Mouse (Mus musculus) embryo, embryonic 11.5 days (tissue): ENCODE measurements around the gene Mamdc4.
"Not testable (repeated sequence)": the region's sequence is repeated elsewhere in the genome, so short reads cannot be mapped to it uniquely, and the experiment has no call there.

ENCODE experiments used
- DNase-seq: peaks from one replicate; pipeline ENCODE4 v3.0.0-alpha.2; 2012; ENCODE audit warnings: low read depth, low spot score

Mamdc4 gene

DNA sequence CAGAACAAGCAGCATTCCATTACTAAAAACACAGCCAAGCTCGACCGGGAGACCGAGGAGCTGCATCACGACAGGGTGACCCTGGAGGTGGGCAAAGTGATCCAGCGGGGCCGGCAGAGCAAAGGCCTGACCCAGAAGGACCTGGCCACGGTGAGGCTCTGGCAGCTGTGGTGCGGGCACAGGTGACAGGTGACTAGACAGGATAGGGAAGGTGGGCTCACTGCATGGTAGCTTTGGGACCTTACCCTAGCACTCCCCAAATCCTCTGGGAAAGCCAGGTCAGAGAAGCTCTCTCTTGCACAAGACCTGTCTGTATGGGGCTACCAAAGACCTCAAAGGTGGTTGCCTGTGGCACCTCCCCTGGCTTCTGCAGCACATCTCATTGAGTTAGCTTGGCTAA is 14.1 kb downstream of the Mamdc4 start:
- no peak for DNase-seq

DNA sequence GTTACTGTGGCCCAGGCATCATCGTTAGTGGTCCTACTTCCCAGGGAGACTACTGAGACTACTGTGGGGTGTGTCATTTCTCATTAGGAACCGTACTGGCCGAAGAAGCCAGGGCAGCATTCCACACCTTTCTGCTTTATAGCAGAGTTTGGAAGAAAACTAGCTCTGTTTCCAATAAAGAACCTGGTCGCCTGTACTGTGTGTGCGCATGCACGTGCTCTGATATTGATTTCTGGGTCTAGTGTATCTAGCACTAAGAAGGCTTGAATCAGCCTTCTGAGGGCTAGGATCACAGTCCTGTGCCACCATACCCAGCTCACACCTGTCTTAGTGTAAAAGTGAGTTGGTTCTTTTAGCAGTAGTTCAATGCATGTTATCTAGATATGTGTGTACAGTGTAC is 15.9 kb downstream of the Mamdc4 start:
- DNase-seq, result no peak

DNA sequence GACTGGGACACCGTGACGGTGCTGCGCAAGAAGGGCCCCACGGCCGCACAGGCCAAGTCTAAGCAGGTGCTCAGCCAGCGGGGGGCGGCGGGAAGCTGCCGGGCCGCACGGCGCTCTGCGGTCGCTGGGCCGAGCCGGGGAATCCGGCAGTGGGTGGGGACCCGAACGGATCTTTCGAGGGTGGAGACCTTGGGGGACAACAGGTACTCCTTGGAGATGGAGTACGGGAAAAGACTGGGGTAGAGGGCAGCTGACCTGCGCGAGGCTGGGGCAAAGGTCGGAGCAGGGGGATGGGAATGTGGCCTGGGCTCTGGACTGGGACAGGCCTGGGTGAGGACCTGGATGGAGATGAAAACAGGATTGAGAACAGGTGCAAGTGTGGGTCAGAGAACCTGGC is 16.7 kb downstream of the Mamdc4 start:
- DNase-seq, result no peak

DNA sequence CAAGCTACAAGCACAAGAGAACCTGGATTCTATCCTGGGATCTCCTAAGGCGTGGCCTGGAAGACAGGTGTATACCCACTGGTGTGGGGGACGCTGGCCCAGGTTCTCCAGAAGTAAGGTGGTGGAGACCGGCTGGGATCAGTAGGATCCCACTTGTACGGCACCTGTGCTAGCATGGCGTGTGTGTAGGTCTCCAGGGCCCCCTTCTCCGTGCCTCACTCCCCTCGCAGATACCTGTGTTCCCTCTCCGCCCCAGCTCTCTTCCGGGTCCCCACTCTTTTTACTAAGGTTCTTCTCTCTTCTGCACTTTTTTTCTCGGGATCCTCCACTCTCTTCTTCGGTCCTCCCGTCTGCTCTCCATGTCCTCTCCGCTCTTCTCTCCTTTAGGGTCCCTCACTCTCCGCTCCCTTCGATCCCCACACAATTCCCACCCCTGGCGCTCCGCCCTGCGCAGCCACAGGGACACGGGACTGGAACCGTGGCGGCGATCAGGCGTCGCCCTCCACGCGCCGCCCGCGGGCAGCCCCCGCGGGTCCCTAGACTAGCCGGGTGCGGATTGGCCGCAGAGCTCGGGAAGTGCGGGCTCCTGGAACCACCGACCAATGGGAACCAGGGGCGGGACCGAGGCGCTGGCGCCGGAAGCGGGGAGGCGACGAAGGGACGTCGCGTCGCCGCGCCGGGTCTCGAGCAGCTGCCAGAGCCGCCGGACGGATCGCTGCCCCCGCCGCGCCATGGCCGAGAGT is 17.3 kb downstream of the Mamdc4 start, which contains the start of gene Edf1:
Gene Edf1 (plus strand): TSS at position 627 of the 743 bp plus-strand sequence.
- peak; percentile 79 for DNase-seq

DNA sequence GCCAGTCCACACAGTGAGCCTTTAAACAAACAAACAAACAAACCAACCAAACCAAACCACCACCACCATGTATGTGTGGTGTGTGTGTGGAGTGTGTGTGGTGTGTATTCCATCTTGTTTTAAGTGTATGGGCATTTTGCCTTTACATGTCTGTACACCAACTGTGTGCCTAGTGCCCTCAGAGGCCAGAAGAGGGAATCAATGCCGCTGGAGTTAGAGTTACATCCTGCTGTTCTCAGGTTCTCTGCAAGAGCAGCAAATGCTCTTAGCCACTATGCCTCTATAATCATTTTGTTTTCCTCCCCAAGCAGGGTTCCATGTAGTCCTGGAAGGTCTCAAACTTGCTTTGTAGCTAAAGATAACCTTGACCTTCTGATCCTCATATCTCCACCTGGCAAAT is 18.3 kb downstream of the Mamdc4 start:
- DNase-seq, result no peak

DNA sequence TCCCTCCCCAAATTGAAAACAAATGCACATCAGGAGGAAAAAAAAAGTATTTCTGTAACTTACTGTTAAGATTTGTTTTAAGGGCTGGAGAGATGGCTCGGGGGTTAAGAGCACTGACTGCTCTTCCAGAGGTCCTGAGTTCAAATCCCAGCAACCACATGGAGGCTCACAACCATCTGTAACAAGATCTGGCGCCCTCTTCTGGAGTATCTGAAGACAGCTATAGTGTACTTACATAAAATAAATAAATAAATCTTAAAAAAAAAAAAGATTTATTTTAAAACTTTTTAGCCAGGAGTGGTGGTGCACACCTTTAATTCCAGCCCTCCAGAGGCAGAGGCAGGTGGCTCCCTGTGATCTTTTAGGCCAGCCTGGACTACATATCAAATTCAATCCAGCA is 19.2 kb downstream of the Mamdc4 start:
- DNase-seq, result not testable (repeated sequence)

DNA sequence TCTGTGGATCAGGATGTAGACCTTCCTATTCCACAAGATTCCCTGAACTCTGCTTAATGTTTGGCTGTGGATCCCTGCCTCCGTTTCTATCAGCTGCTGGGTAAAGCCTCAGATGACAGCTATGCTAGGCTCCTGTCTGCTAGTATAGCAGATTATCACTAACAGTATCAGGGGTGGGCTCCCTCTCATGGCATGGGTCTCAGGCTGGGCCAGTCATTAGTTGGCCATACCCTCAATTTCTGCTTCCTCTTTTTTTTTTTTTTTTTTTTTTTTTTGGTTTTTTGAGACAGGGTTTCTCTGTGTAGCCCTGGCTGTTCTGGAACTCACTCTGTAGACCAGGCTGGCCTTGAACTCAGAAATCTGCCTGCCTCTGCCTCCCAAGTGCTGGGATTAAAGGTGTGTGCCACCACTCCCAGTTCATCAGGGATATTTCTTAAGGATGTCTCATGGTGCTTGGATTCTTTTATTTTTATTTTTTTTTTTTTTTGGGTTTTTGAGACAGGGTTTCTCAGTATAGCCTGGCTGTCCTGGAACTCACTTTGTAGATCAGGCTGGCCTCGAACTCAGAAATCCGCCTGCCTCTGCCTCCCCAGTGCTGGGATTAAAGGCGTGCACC is 21.4 kb downstream of the Mamdc4 start:
- not testable (repeated sequence) for DNase-seq

DNA sequence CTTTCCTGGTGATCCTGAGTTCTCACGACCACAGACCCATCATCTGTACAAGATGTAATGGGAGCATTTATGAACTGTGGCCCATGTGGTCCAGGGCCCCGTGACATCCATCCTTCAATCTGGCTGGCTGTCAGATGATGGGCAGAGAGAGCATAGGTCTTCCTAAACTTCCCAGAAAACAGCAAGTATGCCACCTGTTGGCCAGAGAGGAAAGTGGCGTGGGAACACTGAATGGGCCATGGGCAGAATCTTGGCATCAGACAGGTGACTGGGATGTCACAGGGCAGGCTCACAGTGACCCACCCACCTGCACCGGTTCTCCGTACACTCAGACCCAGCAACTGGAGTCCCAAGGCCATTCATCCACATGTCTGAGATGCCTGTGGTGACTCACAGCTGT is 23.5 kb downstream of the Mamdc4 start:
- DNase-seq, result no peak

DNA sequence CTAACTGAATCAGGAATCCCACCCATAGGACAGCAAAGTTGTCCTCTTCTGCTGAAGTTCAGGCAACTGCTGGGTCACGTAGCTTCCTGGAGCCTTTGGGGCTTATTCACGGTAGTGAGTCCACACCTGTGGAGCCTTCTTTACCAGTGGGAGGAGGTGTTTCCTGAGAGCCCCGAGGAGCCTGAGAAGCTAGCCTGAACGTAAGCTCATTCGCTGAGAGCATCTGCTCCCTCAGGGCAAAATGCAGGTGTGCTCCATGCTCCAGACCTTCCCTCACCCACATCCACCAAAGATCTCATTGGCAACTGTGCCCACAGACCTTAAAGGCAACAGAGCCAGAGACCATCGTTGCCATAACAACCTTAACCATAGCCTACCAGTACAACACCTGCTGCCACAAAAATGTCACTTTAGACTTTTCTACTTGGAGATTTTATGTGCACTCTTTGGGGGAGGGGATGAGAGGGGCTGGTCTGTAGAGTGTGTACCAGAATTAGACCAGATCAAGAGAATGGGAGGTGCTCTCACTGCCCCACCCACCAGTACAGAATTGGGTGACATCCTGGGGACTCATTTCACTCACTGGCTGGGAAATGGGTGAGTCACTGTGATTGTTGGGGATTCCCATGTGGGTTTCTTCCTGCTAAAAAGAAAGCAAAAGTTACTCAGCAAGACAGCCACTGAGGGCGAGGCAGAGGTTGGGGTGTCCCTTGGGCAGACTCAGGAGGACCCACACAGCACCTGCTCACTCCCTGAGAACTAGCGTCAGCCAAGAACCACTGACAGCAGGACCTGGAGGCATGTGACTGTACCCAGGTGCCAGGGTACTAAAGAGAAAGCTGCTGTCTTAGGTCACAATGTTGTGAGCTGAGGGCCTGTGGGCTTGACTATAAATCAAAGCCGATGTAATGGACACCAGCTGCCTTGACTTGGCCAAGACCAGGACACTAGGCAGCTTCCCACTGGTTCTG is 25.3 kb downstream of the Mamdc4 start:
- DNase-seq, result no peak

DNA sequence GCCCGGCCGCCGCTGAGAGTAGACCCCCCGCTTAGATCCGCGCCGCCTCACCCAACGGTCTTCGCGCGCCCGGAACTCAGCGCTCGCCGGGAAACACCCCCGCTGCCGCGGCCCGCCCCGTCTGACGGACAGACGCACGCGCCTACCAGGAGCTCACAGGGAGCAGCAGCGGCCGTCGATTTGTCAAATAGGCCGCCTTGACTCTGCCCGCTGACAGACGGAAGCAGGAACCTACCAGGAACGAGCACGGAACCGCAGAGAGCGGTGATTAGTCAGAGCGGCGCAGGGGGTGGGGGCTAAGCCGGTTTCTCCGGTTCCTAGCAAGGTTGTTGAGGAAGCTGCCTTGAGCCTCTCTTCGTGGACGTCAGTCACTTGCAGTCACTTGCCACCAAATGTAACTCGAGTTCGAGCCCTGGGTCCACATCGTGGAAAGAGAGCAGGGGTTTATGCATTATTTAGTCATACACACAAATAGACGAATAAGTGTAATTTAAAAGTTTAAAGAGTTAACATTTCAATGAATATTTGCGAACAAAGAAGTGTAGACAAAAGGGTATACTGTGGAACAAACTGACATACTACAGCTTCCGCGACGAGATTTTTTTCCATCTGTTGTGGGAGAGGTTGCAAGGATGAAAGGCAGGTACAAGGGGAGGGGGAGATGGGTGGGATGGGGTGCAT is 27.7 kb downstream of the Mamdc4 start, which contains the start of gene Traf2:
Gene Traf2 (minus strand): TSS at position 130 of the 681 bp plus-strand sequence.
- DNase-seq, result peak; percentile 96

DNA sequence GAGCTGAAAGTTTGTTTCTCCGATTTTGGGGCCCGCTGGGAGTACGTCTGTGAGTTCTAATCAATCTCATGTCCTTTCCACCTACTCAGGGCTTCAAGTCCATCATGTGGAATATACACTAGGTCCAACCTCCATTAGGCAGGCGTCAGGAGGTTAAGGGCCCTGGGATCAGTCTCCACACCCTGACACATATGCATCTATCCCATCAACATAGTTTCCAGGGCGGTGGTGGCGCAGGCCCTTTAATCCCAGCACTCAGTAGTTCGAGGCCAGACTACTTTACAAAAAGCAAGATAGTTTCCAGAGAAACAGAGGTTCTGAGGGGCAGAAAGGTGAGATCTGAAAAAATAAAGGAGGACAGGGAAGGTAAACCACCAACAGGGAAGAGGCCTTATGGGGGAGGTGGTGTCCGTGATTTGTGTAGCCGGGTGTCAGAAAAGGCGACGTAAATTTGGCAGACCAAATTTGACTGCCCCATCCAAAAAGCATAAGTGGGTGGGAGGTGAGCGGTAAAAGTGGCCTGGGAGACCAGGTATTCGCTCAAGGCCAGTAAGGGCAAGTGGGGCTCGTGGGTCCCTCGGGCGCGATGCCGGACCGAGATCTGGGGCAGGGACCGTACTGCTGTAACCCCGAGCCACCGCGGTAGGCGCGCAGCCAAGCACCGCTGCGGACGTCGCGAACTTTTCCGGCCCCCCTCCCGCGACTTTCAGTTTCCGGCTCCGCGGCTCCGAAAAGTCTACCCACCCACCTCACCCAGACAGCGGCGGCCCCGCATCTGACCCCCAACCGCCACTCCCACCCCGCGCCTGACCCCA is 28.4 kb downstream of the Mamdc4 start:
- DNase-seq, result no peak

DNA sequence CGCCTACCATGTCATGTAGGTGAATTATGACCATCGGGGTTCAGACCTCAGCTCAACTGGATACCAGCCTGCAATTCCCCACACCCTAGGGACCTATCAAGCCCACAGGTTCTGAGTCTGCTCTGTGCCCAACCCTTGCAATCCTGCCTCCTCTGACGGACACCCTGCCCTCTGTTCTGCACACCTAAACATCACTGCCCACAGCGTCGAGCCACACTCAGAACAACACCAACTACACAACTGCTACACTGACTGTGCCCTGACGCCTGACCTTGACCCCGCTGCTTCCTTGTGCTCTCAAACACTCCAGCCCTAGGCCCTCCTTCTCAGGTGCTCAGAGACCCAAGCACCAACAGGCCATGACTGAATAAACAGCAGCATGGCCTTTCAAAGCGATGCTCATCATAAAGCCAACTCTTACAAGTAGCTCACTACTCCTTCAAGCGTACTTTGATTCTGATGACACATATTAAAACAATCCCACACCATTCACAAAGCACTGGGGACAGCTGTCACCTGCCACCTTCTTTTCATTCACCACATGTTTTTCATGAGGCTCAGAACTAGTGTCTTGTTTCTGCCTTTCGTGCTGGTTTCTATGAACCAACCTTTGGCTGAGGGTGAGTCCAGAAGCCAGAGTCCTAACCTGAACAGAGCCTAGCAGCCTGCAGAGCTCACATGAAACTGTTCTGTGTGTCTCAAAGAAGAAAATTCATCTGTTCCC is 32.8 kb downstream of the Mamdc4 start:
- no peak for DNase-seq

DNA sequence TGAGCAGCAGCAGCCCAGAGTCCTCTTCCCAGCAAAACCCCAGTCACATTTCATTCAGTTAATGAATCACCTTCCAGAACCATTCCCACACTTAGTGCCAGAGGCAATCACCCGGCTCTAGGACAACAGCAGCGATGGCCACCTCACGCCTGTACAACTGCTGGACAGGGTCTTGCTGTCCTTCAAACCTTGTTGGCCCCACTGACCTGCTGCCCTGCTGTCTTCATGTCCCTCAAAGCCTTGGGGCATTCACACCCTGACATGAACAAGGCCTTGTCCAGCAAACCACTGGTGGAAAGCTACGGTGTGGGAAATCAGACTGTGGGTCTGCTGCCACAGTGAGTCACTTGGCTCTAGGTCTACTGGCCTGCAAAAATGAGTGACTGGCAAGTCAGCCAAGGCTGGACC is 34.1 kb downstream of the Mamdc4 start:
- DNase-seq, result no peak

DNA sequence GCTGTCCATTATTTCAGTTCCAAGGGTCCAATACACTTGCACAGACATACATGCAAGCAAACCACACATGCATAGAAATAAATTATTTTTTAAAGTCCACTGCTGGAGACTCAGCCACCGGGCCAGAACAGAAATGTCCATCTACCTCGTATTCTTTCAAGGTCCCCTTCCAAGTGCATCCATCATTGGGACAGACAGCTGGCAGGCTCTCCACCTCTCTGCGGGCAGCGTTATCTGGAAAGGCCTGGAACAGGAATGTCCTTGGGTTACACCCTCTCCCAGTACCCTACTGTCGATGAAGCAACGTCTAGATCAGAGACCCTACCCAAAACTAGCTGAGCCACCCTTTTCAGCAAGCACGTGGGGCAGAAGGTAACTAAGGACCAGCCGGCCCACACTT is 38.1 kb downstream of the Mamdc4 start:
- DNase-seq, result no peak

DNA sequence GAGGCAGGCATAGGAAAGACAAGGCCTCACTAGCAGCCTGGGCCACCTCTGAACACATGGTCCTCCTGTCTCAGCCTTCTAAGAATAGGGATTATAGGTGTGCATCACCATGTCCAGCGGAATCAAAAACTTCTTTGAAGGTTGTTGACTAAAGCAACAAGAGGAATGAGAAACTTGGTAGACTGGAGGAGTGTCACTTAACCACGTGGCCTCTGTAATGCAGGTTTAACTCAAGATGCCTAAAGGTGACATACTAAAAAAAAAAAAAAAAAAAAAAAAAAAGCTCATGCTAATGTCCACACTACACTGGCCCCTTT is 39.8 kb downstream of the Mamdc4 start:
- DNase-seq, result no peak

DNA sequence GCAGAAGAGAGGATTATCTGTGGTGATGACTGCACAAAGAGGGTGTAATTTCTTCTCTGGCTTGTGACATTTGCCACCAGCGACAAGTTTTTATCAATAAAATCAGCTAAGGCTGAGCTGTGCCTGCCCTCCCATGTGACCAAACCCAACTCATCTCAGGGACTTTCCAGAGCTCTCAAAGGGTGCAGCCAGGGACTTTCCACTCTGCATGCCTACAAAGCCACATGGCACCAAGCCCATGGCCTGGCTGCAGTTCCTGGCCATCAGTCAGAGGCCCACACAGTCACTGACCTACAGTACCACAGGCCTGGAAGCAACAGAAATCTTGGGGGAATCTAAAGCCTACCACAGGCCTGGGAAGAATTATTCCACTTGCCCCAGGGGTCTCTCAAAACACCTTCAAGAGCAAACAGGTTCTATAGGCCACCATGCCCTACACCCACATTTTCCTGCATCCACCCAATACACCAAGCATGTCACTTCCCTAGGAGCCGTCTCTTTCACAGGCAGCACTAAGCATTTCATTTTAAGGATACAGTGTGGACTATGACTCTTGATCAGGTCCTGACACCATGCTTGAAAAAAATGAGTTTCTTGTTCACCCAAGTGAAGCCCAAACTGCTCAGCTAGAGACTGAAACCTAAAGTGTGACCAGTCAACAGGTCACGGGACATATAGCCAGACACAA is 40.3 kb downstream of the Mamdc4 start:
- no peak for DNase-seq

DNA sequence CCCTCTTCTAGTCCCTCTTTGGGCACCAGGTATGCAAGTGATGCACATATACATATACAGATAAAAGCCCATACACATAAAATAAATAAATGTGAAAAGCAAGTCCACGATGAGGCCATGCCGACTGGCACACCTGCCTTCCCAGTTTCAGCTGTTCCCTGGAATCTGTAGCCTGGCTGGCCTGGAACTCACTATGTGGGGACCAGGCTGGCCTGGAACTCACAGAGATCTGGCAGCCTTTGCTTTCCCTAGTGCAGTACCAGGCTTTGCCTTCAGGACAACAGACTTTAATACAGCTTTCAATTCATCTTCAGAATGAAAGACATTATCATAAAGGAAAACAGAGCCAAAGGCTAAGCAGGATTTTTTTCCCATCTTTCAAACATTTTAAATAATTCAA is 40.9 kb downstream of the Mamdc4 start:
- no peak for DNase-seq

DNA sequence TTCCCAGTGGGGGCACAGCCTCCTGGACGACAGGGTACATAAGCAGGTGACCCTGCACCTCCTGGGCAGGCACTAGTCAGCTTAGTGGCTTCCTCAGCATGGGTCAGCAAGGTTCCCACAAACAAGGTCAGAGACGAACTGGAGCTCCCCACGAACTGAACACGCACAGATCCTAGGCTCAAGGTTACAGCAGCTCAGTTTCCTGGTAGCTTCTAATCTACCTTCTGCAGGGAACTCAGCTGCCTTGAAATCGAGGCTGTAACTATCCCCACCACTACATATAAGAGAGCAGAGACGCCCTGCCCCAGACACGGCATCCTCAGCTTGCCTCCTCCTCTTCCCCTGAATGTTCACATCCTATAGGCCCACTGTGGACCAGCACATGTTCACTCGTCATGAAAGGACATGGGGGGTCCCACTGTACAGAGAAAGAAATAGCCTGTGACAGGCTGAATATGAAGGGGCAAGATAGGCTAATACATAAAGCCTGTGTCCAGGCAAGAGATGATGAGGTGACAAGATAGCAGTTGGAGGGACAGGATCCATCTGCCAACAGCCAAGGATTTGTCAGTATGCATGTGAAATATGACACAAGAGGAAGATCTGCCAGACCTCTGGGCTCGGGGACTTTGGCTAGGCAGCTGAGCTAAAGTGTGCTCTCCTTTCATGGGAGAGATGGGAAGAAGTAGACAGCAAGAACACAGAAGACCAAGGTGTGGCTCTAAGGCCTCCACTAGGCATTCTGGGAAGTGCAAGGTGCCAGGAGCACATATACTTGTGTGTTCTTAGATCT is 47.9 kb downstream of the Mamdc4 start:
- DNase-seq, result no peak
